Mouse (Mus musculus): ENCODE data around the gene Ifit2.

Gene Ifit2

DNA sequence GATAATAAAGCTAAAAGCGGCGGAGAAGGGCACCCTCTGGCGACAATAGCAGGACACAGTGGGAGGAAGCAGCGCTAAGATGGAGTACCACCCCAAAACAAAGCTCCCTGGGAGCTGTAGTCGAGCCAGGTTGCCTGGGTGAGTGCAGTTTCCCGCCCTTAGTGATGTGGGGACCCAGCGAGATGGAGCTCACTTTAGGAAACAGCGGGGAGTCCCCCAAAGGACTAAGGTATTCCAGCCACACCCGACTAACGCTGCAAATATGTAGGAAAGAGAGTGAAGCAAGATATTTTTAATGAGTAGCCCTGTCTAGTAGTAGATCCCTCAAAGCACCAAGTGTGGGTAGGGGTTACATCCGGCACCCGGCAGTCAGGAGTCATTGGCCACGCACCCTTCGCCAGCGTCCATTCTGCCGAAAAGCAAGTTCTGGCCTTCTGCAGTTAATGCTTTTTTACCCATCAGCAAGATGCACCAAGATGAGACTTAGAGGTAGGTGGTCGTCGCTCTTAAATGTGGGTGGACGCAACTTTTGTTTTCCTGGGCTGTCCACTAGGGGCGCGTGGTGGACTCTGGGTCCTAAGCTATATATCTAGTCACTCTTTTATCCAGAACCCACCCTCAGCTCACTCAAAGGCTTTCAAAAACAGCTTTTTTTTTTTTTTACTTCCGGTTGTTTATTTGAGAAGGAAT is at the start of gene Ifit2:
TSS of gene Ifit2 (plus strand) at position 161 of the 690 bp plus-strand sequence.
- ChIA-PET CTCF (interaction anchor here (0.5 to 3.4 kb wide), 57 partner anchors 8 to 1533 kb away, joined by 3 to 41 read pairs (median 3); partner anchors contain the start of genes Lipa (in 3 of the 4), Kif20b (in 2 of the 4), Acta2 (in 1 of the 4) and Ch25h (in 1 of the 4)), POLR2A (interaction anchor here in 3 of 4 experiments (0.6 to 1.3 kb wide), 4 partner anchors 9 to 88 kb away, joined by 3 to 5 read pairs (median 3); partner anchors contain the start of gene Lipa (in 1 of the 3))

DNA sequence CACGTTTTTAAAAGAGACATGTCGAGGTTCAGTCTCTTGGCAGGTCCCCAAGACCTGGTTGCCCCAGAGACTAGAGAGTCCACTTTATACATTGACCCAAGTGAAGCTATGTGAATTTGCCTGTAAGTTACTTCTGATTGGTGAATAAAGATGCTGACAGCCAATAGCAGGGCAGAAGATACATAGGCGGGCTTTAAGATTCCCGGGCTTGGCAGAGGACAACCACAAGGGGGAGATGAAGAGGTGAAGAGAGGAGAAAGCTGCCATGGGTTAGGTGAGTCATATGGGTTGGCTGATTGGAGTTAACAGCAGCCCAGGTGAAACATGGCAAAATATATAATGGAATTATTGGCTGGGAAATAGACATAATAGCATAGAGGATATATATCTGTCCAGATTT is 49.7 kb upstream of the Ifit2 start:
- POLR2A ChIA-PET, result no interaction called here
- CTCF ChIA-PET, result interaction anchor here (0.6 to 1.4 kb wide), 19 partner anchors 8 to 257 kb away, joined by 3 to 13 read pairs (median 3); partner anchors contain the start of genes Ifit2 (in 2 of the 4), Fas (in 1 of the 4) and Lipa (in 1 of the 4)

DNA sequence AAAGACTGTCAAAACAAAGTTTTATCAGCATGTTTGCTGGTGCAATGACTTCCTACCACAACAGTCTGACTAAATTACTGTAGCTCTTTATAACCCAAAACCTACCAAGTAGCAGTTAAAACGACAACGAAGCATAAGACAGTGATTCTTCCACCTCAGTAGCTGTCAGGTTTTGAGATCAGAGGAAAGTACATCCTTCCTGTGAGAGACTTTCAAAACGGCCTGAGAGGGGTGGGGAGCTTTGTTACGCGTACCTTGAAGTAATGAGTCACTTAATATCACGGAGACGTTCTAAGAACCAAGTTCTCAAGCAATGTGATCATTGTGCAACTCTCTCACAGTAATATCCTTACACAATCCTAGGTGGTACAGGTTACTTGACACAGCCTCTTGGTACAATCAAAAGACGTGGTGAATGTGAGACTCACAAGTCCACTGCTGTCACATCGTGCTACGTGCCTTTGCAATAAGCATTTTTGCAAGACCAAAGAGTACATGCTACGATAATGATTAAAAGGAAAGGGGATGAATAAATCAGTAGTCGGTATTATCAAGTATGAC is 45.3 kb upstream of the Ifit2 start:
- CTCF ChIA-PET, result interaction anchor here in 1 of 4 experiments (1.0 kb wide), 1 partner anchor 43 kb away, joined by 3 read pairs; no protein-coding TSS in a partner anchor
- POLR2A ChIA-PET, result no interaction called here

DNA sequence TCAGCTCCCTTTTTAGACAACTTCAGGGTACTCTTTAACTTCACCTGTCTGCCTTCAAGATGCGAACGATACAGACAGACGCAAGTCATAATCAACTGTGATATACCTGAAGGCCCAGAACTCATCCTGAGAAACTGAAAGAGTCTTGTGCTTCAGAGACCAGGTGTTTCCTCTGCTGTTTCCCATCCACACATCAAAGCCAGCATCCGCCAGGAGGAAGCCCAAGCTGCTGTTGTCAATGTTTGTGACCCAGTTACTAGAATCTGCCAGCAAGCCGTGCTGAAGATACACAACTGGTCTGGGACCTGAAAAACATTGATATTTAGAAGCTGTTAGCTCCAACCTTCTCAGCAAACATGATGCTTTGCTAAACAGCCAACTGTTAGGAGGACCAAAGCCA is 39.8 kb upstream of the Ifit2 start:
- CTCF ChIA-PET, result no interaction called here
- POLR2A ChIA-PET, result no interaction called here

DNA sequence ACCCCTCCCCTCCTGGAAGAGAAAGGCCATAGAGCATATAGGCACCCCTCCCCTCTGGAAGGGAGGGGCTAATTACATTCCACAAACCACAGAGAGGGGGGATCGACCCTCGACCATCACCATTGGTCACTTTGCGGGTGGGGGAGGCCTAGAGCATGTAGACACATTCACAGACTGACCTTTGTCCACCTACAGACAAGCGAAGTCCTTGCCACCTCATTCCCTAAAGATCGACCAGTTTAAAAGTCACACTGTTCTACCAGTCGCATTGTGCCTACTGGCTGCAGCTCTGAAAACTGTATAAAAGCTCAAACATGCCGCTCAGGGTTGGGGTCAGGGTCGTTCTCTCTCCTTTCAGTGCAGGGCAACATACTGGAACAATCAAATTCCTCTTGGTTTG is 39.0 kb upstream of the Ifit2 start:
- ChIA-PET POLR2A (interaction anchor here in 1 of 4 experiments (0.7 kb wide), 1 partner anchor 409 kb away, joined by 3 read pairs; no protein-coding TSS in a partner anchor), CTCF (interaction anchor here in 1 of 4 experiments (0.9 kb wide), 1 partner anchor 40 kb away, joined by 3 read pairs; the partner anchor contains the start of gene Ifit2)

DNA sequence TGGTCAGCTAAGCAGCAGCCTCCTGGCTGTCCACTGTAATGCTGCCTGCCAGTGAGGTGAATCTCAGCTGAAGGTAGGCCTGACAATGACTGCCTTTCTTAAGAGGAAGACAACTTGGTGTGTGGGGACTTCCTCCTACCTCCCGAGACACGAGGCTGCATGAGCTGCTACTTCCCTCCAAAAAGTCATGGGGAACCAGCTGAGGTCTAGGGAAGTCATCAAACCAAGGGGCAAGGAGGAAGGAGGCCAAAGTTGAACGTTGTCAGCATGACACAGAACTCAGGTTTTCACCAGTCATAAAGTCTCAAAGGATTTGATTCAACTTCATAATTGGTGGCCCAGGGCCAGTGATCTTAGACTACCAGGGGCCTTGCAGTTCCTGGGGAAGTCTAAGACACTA is 34.8 kb upstream of the Ifit2 start:
- CTCF ChIA-PET, result interaction anchor here in 1 of 4 experiments (0.6 kb wide), 1 partner anchor 42 kb away, joined by 3 read pairs; no protein-coding TSS in a partner anchor
- POLR2A ChIA-PET, result interaction anchor here in 1 of 4 experiments (0.7 to 1.7 kb wide), 3 partner anchors 11 to 295 kb away, joined by 3 read pairs; partner anchors contain the start of gene Ch25h

DNA sequence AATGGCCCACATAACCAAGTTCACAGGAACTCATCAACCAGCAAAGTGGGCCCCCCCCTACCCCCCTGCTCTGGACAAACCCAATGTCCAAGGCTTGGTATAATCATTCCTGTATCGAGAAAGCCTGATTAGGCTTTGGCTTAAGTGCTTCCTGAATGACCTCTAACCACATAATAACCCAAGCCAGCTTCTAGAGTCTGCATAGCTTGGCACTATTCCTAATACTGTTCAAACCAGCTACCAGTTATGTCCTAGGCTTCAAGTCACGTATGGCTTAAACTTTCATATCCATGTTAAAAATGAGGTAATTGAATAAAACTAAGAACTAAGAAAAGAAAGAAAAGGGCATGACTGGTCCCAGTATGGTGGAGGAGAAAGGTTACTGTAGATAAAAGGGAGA is 34.1 kb upstream of the Ifit2 start:
- POLR2A ChIA-PET, result interaction anchor here in 1 of 4 experiments (0.6 to 1.7 kb wide), 2 partner anchors 295 to 303 kb away, joined by 3 read pairs; no protein-coding TSS in a partner anchor
- CTCF ChIA-PET, result interaction anchor here in 1 of 4 experiments (1.0 kb wide), 1 partner anchor 16 kb away, joined by 4 read pairs; no protein-coding TSS in a partner anchor

DNA sequence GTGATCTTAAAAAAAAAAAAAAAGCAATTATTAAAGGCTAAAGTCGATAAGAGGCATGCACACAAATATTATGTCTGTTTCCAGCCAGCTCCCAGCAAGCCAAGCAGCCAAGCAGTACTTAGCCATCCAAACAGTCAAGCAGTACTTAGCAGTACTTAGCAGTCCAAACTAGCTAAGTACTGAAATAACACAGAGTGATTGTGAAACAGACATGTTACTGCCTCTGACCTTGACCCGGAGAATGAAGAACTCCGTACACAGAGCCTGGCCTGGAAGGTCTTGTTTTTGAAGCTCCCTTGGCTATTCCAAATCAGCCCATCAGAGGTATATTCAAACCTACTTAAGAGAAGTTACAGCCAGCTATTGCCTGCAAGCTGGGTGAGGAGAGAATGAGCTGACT is 33.3 kb upstream of the Ifit2 start:
- ChIA-PET CTCF (interaction anchor here in 3 of 4 experiments (1.0 to 1.3 kb wide), 3 partner anchors 17 to 120 kb away, joined by 3 to 5 read pairs (median 4); no protein-coding TSS in a partner anchor), POLR2A (interaction anchor here in 1 of 4 experiments (1.7 kb wide), 1 partner anchor 296 kb away, joined by 3 read pairs; no protein-coding TSS in a partner anchor)

DNA sequence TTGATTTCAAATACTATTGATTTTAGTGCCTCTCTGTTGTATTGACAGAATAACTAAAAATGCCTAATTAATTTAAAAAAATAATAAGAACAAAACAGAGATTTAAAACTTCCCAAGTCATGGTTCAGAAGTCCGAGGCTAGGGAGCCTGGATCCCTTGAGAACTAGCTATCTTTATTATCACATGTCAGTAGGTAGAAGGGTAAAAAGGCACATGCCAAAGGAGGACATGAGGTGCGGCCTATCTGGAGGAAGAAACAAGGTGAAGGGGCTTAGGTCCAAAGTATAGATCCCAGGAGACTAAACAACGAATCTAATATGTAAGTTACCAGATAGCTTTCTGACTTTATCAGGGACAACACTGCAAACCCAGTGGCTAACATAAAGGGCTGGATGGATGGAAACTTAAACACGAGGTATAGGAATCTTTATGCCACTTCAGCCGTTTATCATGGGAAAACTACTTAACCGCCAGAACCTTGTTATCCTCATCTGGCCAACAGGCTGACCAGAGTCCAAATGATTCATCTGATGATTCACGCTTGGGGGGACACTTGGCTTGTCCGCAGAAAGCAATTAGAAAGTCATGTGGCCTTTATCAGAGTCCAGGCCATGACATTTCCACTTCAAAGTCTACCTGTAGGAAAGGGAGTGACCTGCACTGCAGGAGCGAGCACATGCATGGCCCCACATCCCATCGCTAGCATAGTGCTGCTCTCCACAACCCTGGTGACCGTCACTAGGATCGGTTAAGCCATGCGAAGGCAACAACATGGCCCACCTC is 32.5 kb upstream of the Ifit2 start:
- CTCF ChIA-PET, result interaction anchor here in 2 of 4 experiments (1.0 to 1.3 kb wide), 2 partner anchors 17 to 119 kb away, joined by 3 to 5 read pairs; no protein-coding TSS in a partner anchor
- POLR2A ChIA-PET, result no interaction called here

DNA sequence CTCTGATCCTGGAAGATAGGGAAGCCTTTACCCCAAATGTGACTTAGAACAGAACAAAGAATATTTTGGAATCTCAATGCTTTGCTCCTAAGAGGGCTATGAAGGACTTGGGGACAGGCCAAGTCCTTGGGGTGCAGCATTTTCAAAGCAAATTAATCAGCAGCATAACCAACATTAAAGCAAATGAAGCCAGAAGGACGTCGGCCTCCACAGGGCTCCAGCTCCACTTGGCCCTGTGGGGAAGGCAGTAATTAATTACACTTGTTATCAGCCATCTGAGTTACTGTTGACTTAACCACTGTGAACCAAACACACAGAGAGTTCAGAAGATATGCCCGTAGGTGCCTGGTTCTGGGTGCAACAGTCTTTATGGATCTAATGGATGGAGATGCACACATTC is 31.7 kb upstream of the Ifit2 start:
- CTCF ChIA-PET, result no interaction called here

DNA sequence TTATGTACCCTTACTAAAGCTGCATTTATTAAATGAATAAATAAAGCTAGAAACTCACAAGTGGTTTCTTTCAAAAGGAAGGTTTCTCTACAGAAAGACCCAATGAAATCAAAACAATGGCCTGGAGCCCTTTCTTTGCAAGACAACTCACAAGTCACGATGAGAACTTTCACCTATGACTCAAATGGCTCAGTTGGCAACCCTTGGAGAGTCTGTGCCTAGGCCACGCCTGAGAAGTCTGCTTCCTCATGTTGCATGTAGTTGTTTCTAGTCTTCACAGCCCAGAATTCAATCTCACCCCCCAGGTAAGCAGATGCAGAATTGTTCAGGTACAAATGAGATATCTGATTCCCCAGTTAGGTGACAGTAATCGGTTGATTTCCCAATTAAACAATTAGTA is 30.8 kb upstream of the Ifit2 start:
- ChIA-PET CTCF (no interaction called here), POLR2A (interaction anchor here in 1 of 4 experiments (0.6 to 1.0 kb wide), 2 partner anchors 51 to 202 kb away, joined by 3 to 6 read pairs; no protein-coding TSS in a partner anchor)

More for the DNA sequence above, 31.7 kb upstream of the Ifit2 start:
- POLR2A ChIA-PET, result no interaction called here

DNA sequence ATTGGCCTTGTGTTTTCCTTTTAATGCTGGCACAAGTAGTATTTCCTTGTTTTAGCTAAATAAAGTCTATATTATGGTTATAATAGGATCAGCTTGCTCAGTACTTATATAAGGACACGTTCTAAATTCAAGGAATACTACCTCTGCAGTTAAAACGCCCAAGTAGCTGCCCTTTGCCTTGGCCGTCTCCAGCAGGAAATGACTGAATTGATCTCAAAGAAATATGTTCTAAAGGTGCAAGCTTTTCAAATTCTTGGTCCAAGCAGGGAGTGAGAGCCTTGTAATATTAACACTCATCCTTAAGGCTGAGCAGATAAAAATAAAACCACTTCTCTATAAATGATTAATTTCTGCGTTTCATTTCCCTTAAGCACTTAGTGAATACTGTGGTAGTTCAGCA is 30.4 kb upstream of the Ifit2 start:
- ChIA-PET CTCF (no interaction called here), POLR2A (interaction anchor here in 1 of 4 experiments (0.6 to 1.0 kb wide), 2 partner anchors 50 to 202 kb away, joined by 3 to 6 read pairs; no protein-coding TSS in a partner anchor)

DNA sequence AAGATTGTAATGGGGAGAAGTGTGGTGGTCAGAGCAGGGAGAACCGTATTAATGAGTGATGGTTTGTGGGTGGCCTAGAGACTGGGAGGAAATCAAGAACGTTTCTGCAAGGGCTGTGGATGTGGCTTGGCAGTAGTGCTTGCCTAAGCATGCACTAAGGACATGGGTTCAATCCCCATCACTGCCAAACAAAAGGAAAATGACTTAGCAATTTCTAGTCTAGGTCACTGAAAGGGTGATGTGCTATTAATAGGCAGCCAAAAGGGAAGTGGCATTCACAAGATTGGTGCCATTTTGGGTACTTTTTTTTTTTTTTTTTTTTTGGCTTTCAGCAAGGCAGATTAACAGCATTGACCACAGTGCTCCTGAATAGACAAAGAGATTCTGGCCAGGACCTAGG is 29.1 kb upstream of the Ifit2 start:
- POLR2A ChIA-PET, result no interaction called here
- CTCF ChIA-PET, result no interaction called here

DNA sequence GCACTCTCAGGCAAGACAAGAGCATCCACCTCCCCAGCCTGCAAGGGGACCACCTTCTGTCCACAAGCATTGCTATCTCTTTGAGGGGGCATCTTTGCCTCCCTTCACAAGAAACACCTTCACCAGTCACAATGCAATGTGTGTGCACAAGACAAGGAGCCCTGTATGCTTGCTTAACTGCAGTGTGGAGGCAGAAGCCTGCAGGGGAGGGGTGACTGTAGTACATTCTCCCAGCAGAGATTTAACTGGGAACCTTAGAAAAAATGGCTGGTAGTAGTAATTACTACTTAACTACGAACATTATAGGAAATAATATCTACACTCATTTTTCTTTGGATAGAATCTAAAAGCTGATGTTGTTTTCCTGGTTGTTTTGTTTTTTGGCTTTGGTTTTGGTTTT is 28.5 kb upstream of the Ifit2 start:
- ChIA-PET POLR2A (no interaction called here), CTCF (no interaction called here)

DNA sequence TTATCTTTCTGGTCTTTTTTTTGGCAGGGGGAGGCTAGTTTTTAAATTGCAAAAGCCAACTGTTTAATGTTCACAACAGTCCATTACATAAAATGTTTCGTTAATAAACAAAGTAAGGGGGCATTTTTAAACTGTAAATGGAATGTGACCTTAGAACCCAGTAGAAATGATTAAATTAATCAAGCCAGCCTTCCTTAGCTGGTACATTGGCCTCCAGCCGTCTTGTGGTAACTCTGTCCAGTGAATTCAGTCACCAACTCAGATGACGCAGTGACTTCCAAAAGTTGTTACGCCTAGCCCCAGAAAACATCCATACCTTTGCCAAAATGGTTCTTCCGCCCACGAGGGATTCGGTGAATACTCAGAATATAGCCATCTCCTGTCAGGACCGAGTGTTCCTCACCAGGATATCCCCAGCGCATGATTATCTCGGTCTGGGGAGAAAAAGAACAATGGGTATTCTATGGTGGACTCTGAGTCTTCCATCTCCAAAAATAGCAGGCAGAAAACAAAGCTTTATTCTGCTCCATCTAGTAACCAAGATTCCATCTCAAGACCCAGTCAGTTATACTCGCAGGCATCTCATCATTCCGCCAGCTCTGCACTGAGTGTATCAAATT is 27.3 kb upstream of the Ifit2 start:
- CTCF ChIA-PET, result no interaction called here
- POLR2A ChIA-PET, result no interaction called here

DNA sequence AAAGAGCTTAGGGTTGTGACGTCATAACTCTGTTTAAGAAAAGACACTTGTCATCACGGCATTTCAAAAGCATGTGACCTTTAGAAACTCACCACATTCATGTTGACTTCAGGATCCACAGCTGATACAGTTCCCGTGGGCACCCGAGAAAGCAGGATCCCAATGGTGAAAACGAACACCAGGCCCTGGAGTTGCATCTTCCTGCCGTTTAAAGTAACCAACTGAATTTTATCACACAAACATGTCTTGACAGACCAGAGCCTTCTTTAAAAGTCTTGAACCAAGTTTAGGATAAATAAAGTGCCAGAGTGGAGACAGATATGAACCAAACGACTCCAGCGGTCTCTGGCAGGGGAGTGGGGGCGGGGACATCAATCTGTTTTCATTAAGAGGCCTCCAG is 25.8 kb upstream of the Ifit2 start:
- CTCF ChIA-PET, result interaction anchor here in 2 of 4 experiments (1.1 to 3.0 kb wide), 2 partner anchors 24 kb away, joined by 5 to 7 read pairs; no protein-coding TSS in a partner anchor
- POLR2A ChIA-PET, result interaction anchor here in 2 of 4 experiments (0.7 to 0.9 kb wide), 2 partner anchors 411 to 1133 kb away, joined by 4 to 5 read pairs; no protein-coding TSS in a partner anchor

DNA sequence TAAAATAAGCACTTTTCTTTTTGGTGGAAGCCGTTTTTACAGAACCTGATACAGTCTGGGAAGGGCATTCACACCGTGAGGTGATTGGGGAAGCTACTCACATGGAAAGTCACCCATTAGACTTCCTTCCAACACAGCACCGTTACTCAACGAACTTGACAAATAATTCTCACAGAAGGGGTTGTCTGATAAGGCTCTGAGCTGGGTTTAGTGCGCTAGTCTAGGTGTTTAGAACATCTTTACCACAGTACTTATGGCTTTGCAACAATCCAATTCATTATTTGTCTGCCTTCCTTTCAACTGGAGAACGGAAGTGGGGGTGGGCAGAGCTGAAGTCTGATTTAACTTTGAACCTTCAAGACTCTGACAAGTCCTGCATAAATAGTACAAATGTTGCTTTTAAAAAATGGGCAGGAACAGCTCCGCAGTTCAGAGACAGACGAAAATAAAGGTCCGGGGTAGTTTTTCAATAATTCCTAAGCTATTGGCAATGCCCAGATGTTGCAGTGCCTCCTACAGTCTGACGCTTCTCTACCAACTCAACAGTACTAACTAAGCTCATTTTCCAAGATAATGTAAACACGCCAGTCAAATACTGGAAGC is 24.1 kb upstream of the Ifit2 start:
- POLR2A ChIA-PET, result interaction anchor here in 1 of 4 experiments (0.8 to 1.7 kb wide), 2 partner anchors 11 to 24 kb away, joined by 3 to 5 read pairs; partner anchors contain the start of gene Ifit2
- CTCF ChIA-PET, result interaction anchor here (0.8 to 3.0 kb wide), 6 partner anchors 22 to 26 kb away, joined by 4 to 9 read pairs (median 6); partner anchors contain the start of gene Ifit2 (in 4 of the 4)

Data from embryonic stem cell, embryonic (primary cell).